Mouse (Mus musculus) forebrain, embryonic 16.5 days (tissue): ENCODE measurements at regions not wholly inside any gene's neighbourhood (a gene's known extent, or its start where the extent isn't known, plus 50 kb on each side); places are given as distances from the start of the nearest gene placed in this dataset.

ENCODE experiments used
- ATAC-seq: fragments of 200-750 bp; cut with Nextera tagmentation; 2 replicates; pipeline ENCODE4 v1.8.0; 2017; ENCODE audit warnings: mild to moderate bottlenecking, moderate library complexity
- H3K27ac ChIP-seq: fragments of 300-500 bp; sonication (generic); 2 replicates; pipeline ENCODE4 v1.5.1; 2014; ENCODE audit warnings: low read length, control low read depth
- H3K27me3 ChIP-seq: fragments of 300-500 bp; sonication (generic); replicated peaks from 2 replicates; pipeline ENCODE4 v1.6.1; 2014; ENCODE audit warnings: low read length; ENCODE audit not compliant: control insufficient read depth, insufficient read depth
- H3K36me3 ChIP-seq: fragments of 300-500 bp; sonication (generic); 2 replicates; pipeline ENCODE4 v1.6.1; 2014; ENCODE audit not compliant: control insufficient read depth, insufficient read depth
- H3K4me1 ChIP-seq: fragments of 300-500 bp; sonication (generic); replicated peaks from 2 replicates; pipeline ENCODE4 v1.6.1; 2014; ENCODE audit warnings: low read length; ENCODE audit not compliant: control insufficient read depth, insufficient read depth
- H3K4me2 ChIP-seq: fragments of 300-500 bp; sonication (generic); 2 replicates; pipeline ENCODE4 v1.6.1; 2014; ENCODE audit warnings: mild to moderate bottlenecking, low read length, control low read depth
- H3K4me3 ChIP-seq: fragments of 300-500 bp; sonication (generic); replicated peaks from 2 replicates; pipeline ENCODE4 v1.5.1; 2014; ENCODE audit warnings: mild to moderate bottlenecking, low read length, control low read depth
- H3K9ac ChIP-seq: fragments of 300-500 bp; sonication (generic); replicated peaks from 2 replicates; pipeline ENCODE4 v1.6.1; 2014; ENCODE audit warnings: low read depth, low read length, control low read depth
- H3K9me3 ChIP-seq: fragments of 300-500 bp; sonication (generic); 2 replicates; pipeline ENCODE4 v1.6.1; 2016; ENCODE audit warnings: low read length; ENCODE audit not compliant: control insufficient read depth
- WGBS: fragments of 180-500 bp; shearing (Covaris S2); extraction: QIAGEN DNeasy Blood & Tissue Kit; methylation state at CpG from one replicate; pipeline ENCODE4 v1.1.7; 2014; 5-methylcytosine and 5-hydroxymethylcytosine counted together

GRCm38 (mm10) chr15:62399381-62399780, 1445.6 kb downstream of the Gsdmc2 start:
- H3K9ac ChIP-seq = no peak overlapping the region
- H3K4me3 ChIP-seq = no peak overlapping the region
- H3K27ac ChIP-seq = no peak overlapping the region
- WGBS = 90% methylated on average over 1 of the region's 1 CpGs
- no peaks in the 10 kb centered on the region for H3K36me3 ChIP-seq
- no peak overlapping the region for H3K4me2 ChIP-seq
- no peaks in the 10 kb centered on the region for H3K9me3 ChIP-seq
- H3K4me1 ChIP-seq = no peaks in the 10 kb centered on the region
- ATAC-seq = no peak
- H3K27me3 ChIP-seq = no peaks in the 10 kb centered on the region

- WGBS = 83% methylated on average over 7 of the region's 7 CpGs
- Histone ChIP-seq H3K4me2 (no peak overlapping the region), H3K9me3 (no peaks in the 10 kb centered on the region), H3K27ac (no peak overlapping the region), H3K27me3 (no peaks in the 10 kb centered on the region), H3K4me1 (no peaks in the 10 kb centered on the region), H3K9ac (no peak overlapping the region), H3K36me3 (no peaks in the 10 kb centered on the region), H3K4me3 (no peak overlapping the region)
- no peak for ATAC-seq
Measured at GRCm38 (mm10) chr15:62397009-62397408, 1448.0 kb downstream of the Gsdmc2 start.

- no peak for ATAC-seq
- Histone ChIP-seq H3K27ac (no peak overlapping the region), H3K27me3 (no peaks in the 10 kb centered on the region), H3K9ac (no peak overlapping the region), H3K4me1 (no peaks in the 10 kb centered on the region), H3K4me2 (no peak overlapping the region), H3K4me3 (no peak overlapping the region), H3K9me3 (no peaks in the 10 kb centered on the region), H3K36me3 (no peaks in the 10 kb centered on the region)
- 91% methylated on average over 2 of the region's 2 CpGs for whole genome bisulfite sequencing
Measured at GRCm38 (mm10) chr15:62395377-62395776, 1449.6 kb downstream of the Gsdmc2 start.

GRCm38 (mm10) chr15:62393416-62393815, 1451.6 kb downstream of the Gsdmc2 start:
- H3K4me3 ChIP-seq = no peak overlapping the region
- no peaks in the 10 kb centered on the region for H3K36me3 ChIP-seq
- ATAC-seq = no peak
- WGBS = 87% methylated on average over 3 of the region's 3 CpGs
- H3K4me2 ChIP-seq = no peak overlapping the region
- no peaks in the 10 kb centered on the region for H3K4me1 ChIP-seq
- H3K27me3 ChIP-seq = no peaks in the 10 kb centered on the region
- H3K9ac ChIP-seq = no peak overlapping the region
- H3K27ac ChIP-seq = no peak overlapping the region
- no peaks in the 10 kb centered on the region for H3K9me3 ChIP-seq

GRCm38 (mm10) chr15:62392839-62393238, 1452.1 kb downstream of the Gsdmc2 start:
- Histone ChIP-seq H3K27me3 (no peaks in the 10 kb centered on the region), H3K4me3 (no peak overlapping the region), H3K4me2 (no peak overlapping the region), H3K36me3 (no peaks in the 10 kb centered on the region), H3K9ac (no peak overlapping the region), H3K27ac (no peak overlapping the region), H3K4me1 (no peaks in the 10 kb centered on the region), H3K9me3 (no peaks in the 10 kb centered on the region)
- 57% methylated on average over 1 of the region's 1 CpGs for WGBS
- ATAC-seq = no peak

GRCm38 (mm10) chr15:62392381-62392780, 1452.6 kb downstream of the Gsdmc2 start:
- WGBS = 84% methylated on average over 3 of the region's 3 CpGs
- Histone ChIP-seq H3K4me1 (no peaks in the 10 kb centered on the region), H3K27me3 (no peaks in the 10 kb centered on the region), H3K4me2 (no peak overlapping the region), H3K36me3 (no peaks in the 10 kb centered on the region), H3K4me3 (no peak overlapping the region), H3K27ac (no peak overlapping the region), H3K9ac (no peak overlapping the region), H3K9me3 (no peaks in the 10 kb centered on the region)
- no peak for ATAC-seq

GRCm38 (mm10) chr15:62389431-62390105, 1455.4 kb downstream of the Gsdmc2 start:
- H3K27ac ChIP-seq = no peak overlapping the region
- ATAC-seq = no peak
- no peaks in the 10 kb centered on the region for H3K4me1 ChIP-seq
- no peak overlapping the region for H3K4me2 ChIP-seq
- 90% methylated on average over 3 of the region's 3 CpGs for WGBS
- no peak overlapping the region for H3K9ac ChIP-seq
- no peaks in the 10 kb centered on the region for H3K9me3 ChIP-seq
- no peaks in the 10 kb centered on the region for H3K36me3 ChIP-seq
- no peak overlapping the region for H3K4me3 ChIP-seq
- H3K27me3 ChIP-seq = no peaks in the 10 kb centered on the region

GRCm38 (mm10) chr15:62382233-62382632, 1459.4 kb upstream of the A1bg start:
- ATAC-seq = no peak

GRCm38 (mm10) chr15:62374641-62375040, 1451.8 kb upstream of the A1bg start:
- WGBS = 87% methylated on average over 3 of the region's 3 CpGs
- Histone ChIP-seq H3K27me3 (no peaks in the 10 kb centered on the region), H3K9me3 (no peaks in the 10 kb centered on the region), H3K4me3 (no peak overlapping the region), H3K4me2 (no peak overlapping the region), H3K36me3 (no peaks in the 10 kb centered on the region), H3K9ac (no peak overlapping the region), H3K4me1 (no peaks in the 10 kb centered on the region), H3K27ac (no peak overlapping the region)
- ATAC-seq = no peak

More at GRCm38 (mm10) chr15:62382233-62382632, 1459.4 kb upstream of the A1bg start:
- Histone ChIP-seq H3K9ac (no peak overlapping the region), H3K4me3 (no peak overlapping the region), H3K4me1 (no peaks in the 10 kb centered on the region), H3K27ac (no peak overlapping the region), H3K27me3 (no peaks in the 10 kb centered on the region), H3K9me3 (no peaks in the 10 kb centered on the region), H3K4me2 (no peak overlapping the region), H3K36me3 (no peaks in the 10 kb centered on the region)
- 87% methylated on average over 2 of the region's 2 CpGs for WGBS

- Histone ChIP-seq H3K9me3 (no peaks in the 10 kb centered on the region), H3K4me1 (no peaks in the 10 kb centered on the region), H3K9ac (no peak overlapping the region), H3K4me3 (no peak overlapping the region), H3K27me3 (no peaks in the 10 kb centered on the region), H3K4me2 (no peak overlapping the region), H3K27ac (no peak overlapping the region), H3K36me3 (no peaks in the 10 kb centered on the region)
- ATAC-seq = no peak
Measured at GRCm38 (mm10) chr15:62361171-62361570, 1438.4 kb upstream of the A1bg start.
